Mouse (Mus musculus): ENCODE data around the gene Metrnl.

The Metrnl gene

GRCm38 (mm10) chr11:121686091-121686490 lies 15.3 kb upstream of the Metrnl start:
- DNase-seq, result no peak

GRCm38 (mm10) chr11:121686674-121687073 lies 14.7 kb upstream of the Metrnl start:
- no peak for DNase-seq

GRCm38 (mm10) chr11:121688024-121688423 lies 13.3 kb upstream of the Metrnl start:
- no peak for DNase-seq

GRCm38 (mm10) chr11:121695304-121696064 lies 5.9 kb upstream of the Metrnl start:
- peak; percentile 3 for DNase-seq

- DNase-seq, result no peak
Observed at GRCm38 (mm10) chr11:121697271-121697670, 4.1 kb upstream of the Metrnl start.

GRCm38 (mm10) chr11:121698381-121698955 lies 2.9 kb upstream of the Metrnl start:
- DNase-seq, result no peak

- peak; percentile 81 for DNase-seq
Observed at GRCm38 (mm10) chr11:121702111-121702894, 959 bp downstream of the Metrnl start.

GRCm38 (mm10) chr11:121702895-121703618 lies 1.7 kb downstream of the Metrnl start:
- peak; percentile 29 for DNase-seq

- peak; percentile 21 for DNase-seq
Observed at GRCm38 (mm10) chr11:121703619-121704215, 2.4 kb downstream of the Metrnl start.

GRCm38 (mm10) chr11:121706521-121707005 lies 5.2 kb downstream of the Metrnl start:
- no peak for DNase-seq

GRCm38 (mm10) chr11:121709278-121709677 lies 7.9 kb downstream of the Metrnl start:
- no peak for DNase-seq

- DNase-seq, result no peak
Observed at GRCm38 (mm10) chr11:121710245-121710644, 8.9 kb downstream of the Metrnl start.

GRCm38 (mm10) chr11:121712987-121713386 lies 11.6 kb downstream of the Metrnl start:
- DNase-seq, result no peak

- DNase-seq, result no peak
Observed at GRCm38 (mm10) chr11:121713569-121713968, 12.2 kb downstream of the Metrnl start.

GRCm38 (mm10) chr11:121714745-121715485 lies 13.6 kb downstream of the Metrnl start:
- no peak for DNase-seq

GRCm38 (mm10) chr11:121717724-121718123 lies 16.4 kb downstream of the Metrnl start:
- DNase-seq, result no peak

GRCm38 (mm10) chr11:121720752-121721151 lies 19.4 kb downstream of the Metrnl start:
- no peak for DNase-seq

- no peak for DNase-seq
Observed at GRCm38 (mm10) chr11:121722434-121722833, 21.1 kb downstream of the Metrnl start.

GRCm38 (mm10) chr11:121726625-121727024 lies 25.3 kb downstream of the Metrnl start:
- DNase-seq, result no peak

- DNase-seq, result no peak
Observed at GRCm38 (mm10) chr11:121734184-121734583, 32.8 kb downstream of the Metrnl start.

- DNase-seq, result no peak
Observed at GRCm38 (mm10) chr11:121734892-121735291, 33.5 kb downstream of the Metrnl start.

GRCm38 (mm10) chr11:121738616-121739015 lies 37.3 kb downstream of the Metrnl start:
- DNase-seq, result no peak
